Mouse (Mus musculus) kidney, adult 11 months (tissue): Measurements from ENCODE around the gene Sp7.
A peak's percentile ranks its signal among the peaks of the same experiment; 100 is the strongest.
"Not testable (repeated sequence)": the region's sequence is repeated elsewhere in the genome, so short reads cannot be mapped to it uniquely, and the experiment has no call there.

ENCODE experiments used
- DNase-seq: peaks from one replicate; pipeline ENCODE4 v3.0.0; 2022

The Sp7 gene

GRCm38 (mm10) chr15:102341580-102341979 is 25.4 kb downstream of the Sp7 start:
- DNase-seq: no peak

- DNase-seq: no peak
Measured at GRCm38 (mm10) chr15:102339612-102340011, 27.4 kb downstream of the Sp7 start.

- DNase-seq: peak; percentile 57
Measured at GRCm38 (mm10) chr15:102336946-102337345, 30.0 kb downstream of the Sp7 start.

GRCm38 (mm10) chr15:102335925-102336324 is 31.1 kb downstream of the Sp7 start:
- not testable (repeated sequence) for DNase-seq

GRCm38 (mm10) chr15:102335254-102335653 is 31.7 kb downstream of the Sp7 start:
- no peak for DNase-seq

GRCm38 (mm10) chr15:102331610-102332015 is 35.4 kb downstream of the Sp7 start, which contains the start of gene Myg1:
Gene Myg1, plus strand, starts transcription at chr15:102331709.
- DNase-seq: peak; percentile 83

- DNase-seq: no peak
Measured at GRCm38 (mm10) chr15:102326892-102327291, 40.1 kb downstream of the Sp7 start.

GRCm38 (mm10) chr15:102326022-102326576 is 40.9 kb downstream of the Sp7 start, which contains the start of gene Pfdn5:
Gene Pfdn5, plus strand, starts transcription at chr15:102326116.
- peak; percentile 83 for DNase-seq

GRCm38 (mm10) chr15:102324654-102325473 is 42.1 kb downstream of the Sp7 start:
- peak; percentile 33 for DNase-seq

- DNase-seq: peak; percentile 44
Measured at GRCm38 (mm10) chr15:102316263-102316662, 50.7 kb downstream of the Sp7 start.

GRCm38 (mm10) chr15:102315292-102315691 is 51.7 kb downstream of the Sp7 start:
- DNase-seq: no peak

- DNase-seq: no peak
Measured at GRCm38 (mm10) chr15:102311489-102311888, 55.5 kb downstream of the Sp7 start.

- DNase-seq: peak; percentile 42
Measured at GRCm38 (mm10) chr15:102310074-102310845, 56.7 kb downstream of the Sp7 start.

GRCm38 (mm10) chr15:102308717-102309116 is 58.3 kb downstream of the Sp7 start:
- DNase-seq: no peak
